Mouse (Mus musculus) kidney, embryonic 16.5 days (tissue): ENCODE data around the gene Gm20388. TPM values are rescaled to one million over a fixed set of nuclear protein-coding genes. Genes with fewer than 3 reads are reported as not detected.

ENCODE experiments used
- ATAC-seq: fragments of 200-750 bp; cut with Nextera tagmentation; 2 replicates; pipeline ENCODE4 v1.8.0; 2017; ENCODE audit warnings: moderate TSS enrichment; ENCODE audit not compliant: low FRiP score, low TSS enrichment
- H3K27ac ChIP-seq: fragments of 300-500 bp; sonication (generic); 2 replicates; pipeline ENCODE4 v1.5.1; 2014; ENCODE audit warnings: low read length
- H3K27me3 ChIP-seq: fragments of 300-500 bp; sonication (generic); 2 replicates; pipeline ENCODE4 v1.6.1; 2014; ENCODE audit warnings: low read length, control low read depth, mixed read lengths; ENCODE audit not compliant: insufficient read depth
- H3K36me3 ChIP-seq: fragments of 300-500 bp; sonication (generic); 2 replicates; pipeline ENCODE4 v1.6.1; 2014; ENCODE audit warnings: low read length, control low read depth, mixed read lengths; ENCODE audit not compliant: insufficient read depth
- H3K4me1 ChIP-seq: fragments of 300-500 bp; sonication (generic); 2 replicates; pipeline ENCODE4 v1.6.1; 2014; ENCODE audit warnings: low read length, control low read depth, mixed read lengths; ENCODE audit not compliant: insufficient read depth
- H3K4me2 ChIP-seq: fragments of 300-500 bp; sonication (generic); replicated peaks from 2 replicates; pipeline ENCODE4 v1.6.1; 2014; ENCODE audit warnings: low read depth, low read length
- H3K4me3 ChIP-seq: fragments of 300-500 bp; sonication (generic); 2 replicates; pipeline ENCODE4 v1.5.1; 2014; ENCODE audit warnings: mild to moderate bottlenecking, low read length
- H3K9ac ChIP-seq: fragments of 300-500 bp; sonication (generic); replicated peaks from 2 replicates; pipeline ENCODE4 v1.6.1; 2014; ENCODE audit warnings: low read length
- H3K9me3 ChIP-seq: fragments of 300-500 bp; sonication (generic); 2 replicates; pipeline ENCODE4 v1.6.1; 2016; ENCODE audit warnings: low read length, control low read depth
- WGBS: fragments of 180-500 bp; shearing (Covaris S2); extraction: QIAGEN DNeasy Blood & Tissue Kit; methylation state at CpG from one replicate; pipeline ENCODE4 v1.1.7; 2014; 5-methylcytosine and 5-hydroxymethylcytosine counted together
- polyA plus RNA-seq: library from polyadenylated mRNA; unstranded; fragments of >200 nt; fragmentation: Nextera tagmentation; extraction: Ambion mirVana; gene quantifications from 2 replicates; pipeline ENCODE4 v1.2.1, GENCODE M21; 2015

Gm20388 gene
- polyA plus RNA-seq, 1 experiment from 2014 or later: 7.7 TPM

GRCm38 (mm10) chr8:122441326-122441725 is 2530.7 kb downstream of the Gm20388 start:
- no peaks in the 10 kb centered on the region for H3K27me3 ChIP-seq
- 95% methylated on average over 1 of the region's 1 CpGs for WGBS
- H3K4me2 ChIP-seq: no peak overlapping the region
- no peak overlapping the region for H3K9ac ChIP-seq
- H3K4me1 ChIP-seq: peaks cover 24% of the 10 kb centered on the region
- no peak overlapping the region for H3K4me3 ChIP-seq
- no peaks in the 10 kb centered on the region for H3K9me3 ChIP-seq
- peaks cover 2% of the 10 kb centered on the region for H3K36me3 ChIP-seq
- H3K27ac ChIP-seq: no peak overlapping the region
- no peak for ATAC-seq

DNA sequence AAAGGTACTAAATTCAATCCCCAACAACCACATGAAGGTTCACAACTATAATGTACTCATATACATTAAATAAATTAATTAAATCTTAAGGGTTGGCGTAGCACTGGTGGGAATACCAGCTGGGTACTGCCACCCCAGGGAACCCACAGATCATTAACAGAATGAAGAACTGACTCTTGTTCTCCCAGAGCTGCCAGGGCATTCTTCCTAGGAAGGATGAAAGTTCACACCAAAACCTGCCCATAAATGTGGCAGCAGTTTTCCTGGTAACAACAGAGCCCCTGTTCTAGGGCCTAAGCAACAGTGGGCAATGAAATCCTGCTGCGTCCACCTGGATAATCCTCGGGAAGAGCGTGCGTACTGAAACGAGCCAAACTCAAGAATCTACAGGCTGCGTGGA is 2531.7 kb downstream of the Gm20388 start:
- H3K4me2 ChIP-seq: peak overlapping the region; percentile 84
- no peaks in the 10 kb centered on the region for H3K27me3 ChIP-seq
- H3K9me3 ChIP-seq: no peaks in the 10 kb centered on the region
- H3K27ac ChIP-seq: 0 out of 2 replicates have a peak overlapping the region, but pooled peaks have one; percentile 76
- H3K4me1 ChIP-seq: peaks cover 24% of the 10 kb centered on the region
- no peaks in the 10 kb centered on the region; the same call in 1 of the 2 replicates for H3K36me3 ChIP-seq
- H3K9ac ChIP-seq: peak overlapping the region; percentile 74
- H3K4me3 ChIP-seq: peak overlapping the region; percentile 80
- 17% methylated on average over 7 of the region's 7 CpGs for WGBS
- no peak for ATAC-seq

GRCm38 (mm10) chr8:122442781-122443180 is 2532.1 kb downstream of the Gm20388 start:
- H3K4me3 ChIP-seq: peak overlapping the region; percentile 80
- no peaks in the 10 kb centered on the region; the same call in 1 of the 2 replicates for H3K36me3 ChIP-seq
- H3K9me3 ChIP-seq: no peaks in the 10 kb centered on the region
- H3K27me3 ChIP-seq: no peaks in the 10 kb centered on the region
- H3K27ac ChIP-seq: peak overlapping the region; percentile 76
- H3K4me1 ChIP-seq: peaks cover 22% of the 10 kb centered on the region
- peak overlapping the region; percentile 74 for H3K9ac ChIP-seq
- ATAC-seq: peak; percentile 5
- peak overlapping the region; percentile 84 for H3K4me2 ChIP-seq
- WGBS: 0% methylated on average over 12 of the region's 12 CpGs

GRCm38 (mm10) chr8:122443262-122444006 is 2532.8 kb downstream of the Gm20388 start, which contains the start of gene Mvd:
Gene Mvd (minus strand): TSS chr8:122443422.
- Histone ChIP-seq H3K27ac (peak within 1 kb of the TSS; percentile 98), H3K4me2 (peak within 1 kb of the TSS; percentile 84), H3K4me1 (peaks cover 15% of the 10 kb centered on the region), H3K9ac (peak within 1 kb of the TSS; percentile 81), H3K9me3 (no peaks in the 10 kb centered on the region), H3K27me3 (no peaks in the 10 kb centered on the region), H3K36me3 (no peaks in the 10 kb centered on the region; the same call in 1 of the 2 replicates), H3K4me3 (peak within 1 kb of the TSS; percentile 80)
- ATAC-seq: peak; percentile 98
- WGBS: under 1% methylated on average over 47 of the region's 47 CpGs

DNA sequence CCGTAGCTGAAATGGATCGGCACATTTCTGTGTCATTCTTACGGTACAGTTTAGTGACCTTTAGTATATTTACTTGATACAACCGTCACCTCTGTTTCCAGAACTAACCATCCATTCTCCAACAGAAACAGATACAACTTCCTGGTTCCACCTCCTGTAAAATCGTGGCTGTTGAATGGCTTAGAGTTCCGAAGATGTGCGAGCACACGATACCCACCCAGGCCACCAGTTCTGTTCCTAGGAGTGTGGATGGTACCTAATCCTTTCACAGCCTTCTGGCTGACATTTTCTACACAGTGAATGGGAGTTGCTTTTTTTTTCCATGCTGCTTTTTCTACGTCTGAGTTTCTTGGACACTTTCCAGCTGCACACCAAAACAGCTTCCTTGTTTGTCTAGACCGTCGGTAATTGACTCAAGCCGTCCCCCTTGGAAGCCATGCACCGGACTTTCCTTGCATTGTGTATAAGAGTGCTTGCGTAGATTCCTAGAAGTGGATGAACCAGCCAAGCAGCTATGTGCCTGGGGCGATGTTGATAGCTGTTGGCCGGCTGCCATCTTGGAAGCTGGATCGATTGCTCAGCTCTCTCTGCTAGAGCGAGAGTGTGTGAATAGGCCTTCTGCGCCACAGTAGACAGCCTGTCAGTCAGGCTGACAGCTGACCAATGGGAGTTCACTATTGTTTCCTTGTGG is 2533.6 kb downstream of the Gm20388 start:
- Histone ChIP-seq H3K4me2 (peak overlapping the region; percentile 79), H3K9me3 (no peaks in the 10 kb centered on the region), H3K4me1 (peaks cover 15% of the 10 kb centered on the region), H3K4me3 (peak overlapping the region; percentile 80), H3K27me3 (no peaks in the 10 kb centered on the region), H3K9ac (peak overlapping the region; percentile 81), H3K27ac (peak overlapping the region; percentile 98), H3K36me3 (no peaks in the 10 kb centered on the region; the same call in 1 of the 2 replicates)
- ATAC-seq: no peak
- WGBS: 14% methylated on average over 19 of the region's 19 CpGs

- Histone ChIP-seq H3K27ac (no peak overlapping the region), H3K4me2 (peak overlapping the region; percentile 79; the same call in 1 of the 2 replicates), H3K36me3 (no peaks in the 10 kb centered on the region), H3K9ac (no peak overlapping the region), H3K27me3 (no peaks in the 10 kb centered on the region), H3K4me1 (peaks cover 15% of the 10 kb centered on the region), H3K9me3 (no peaks in the 10 kb centered on the region), H3K4me3 (no peak overlapping the region)
- ATAC-seq: no peak
- WGBS: 61% methylated on average over 3 of the region's 3 CpGs
Measured at GRCm38 (mm10) chr8:122445203-122445602, 2534.6 kb downstream of the Gm20388 start.

GRCm38 (mm10) chr8:122451161-122451703 is 2540.6 kb downstream of the Gm20388 start:
- Histone ChIP-seq H3K4me3 (no peak overlapping the region), H3K27me3 (no peaks in the 10 kb centered on the region), H3K27ac (no peak overlapping the region), H3K9ac (no peak overlapping the region), H3K4me2 (no peak overlapping the region), H3K4me1 (no peaks in the 10 kb centered on the region), H3K36me3 (no peaks in the 10 kb centered on the region), H3K9me3 (no peaks in the 10 kb centered on the region)
- WGBS: 69% methylated on average over 7 of the region's 7 CpGs
- no peak for ATAC-seq

DNA sequence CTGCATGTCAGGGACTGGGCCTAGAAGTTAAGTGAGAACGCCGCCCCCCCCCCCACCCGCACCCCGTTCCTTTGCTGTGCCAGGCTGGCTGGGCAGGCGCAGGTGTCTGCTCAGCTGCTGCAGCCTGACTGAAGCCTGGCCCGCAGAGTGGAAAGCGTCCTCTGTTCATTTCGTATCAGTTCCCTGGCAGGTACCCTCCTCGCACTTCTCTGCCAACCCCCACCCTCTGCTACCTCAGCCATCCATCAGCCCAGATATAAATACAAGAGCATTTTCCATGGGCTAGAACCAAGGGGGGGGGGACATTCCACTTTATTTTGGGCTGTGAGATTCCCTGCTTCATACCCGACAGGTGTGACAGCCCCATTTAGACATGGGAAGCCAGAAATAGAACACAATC is 2541.5 kb downstream of the Gm20388 start:
- no peak for ATAC-seq
- Histone ChIP-seq H3K27ac (no peak overlapping the region), H3K4me2 (no peak overlapping the region), H3K4me1 (no peaks in the 10 kb centered on the region), H3K9ac (no peak overlapping the region), H3K9me3 (no peaks in the 10 kb centered on the region), H3K27me3 (no peaks in the 10 kb centered on the region; the same call in 1 of the 2 replicates), H3K36me3 (no peaks in the 10 kb centered on the region), H3K4me3 (no peak overlapping the region)
- WGBS: 91% methylated on average over 10 of the region's 10 CpGs

DNA sequence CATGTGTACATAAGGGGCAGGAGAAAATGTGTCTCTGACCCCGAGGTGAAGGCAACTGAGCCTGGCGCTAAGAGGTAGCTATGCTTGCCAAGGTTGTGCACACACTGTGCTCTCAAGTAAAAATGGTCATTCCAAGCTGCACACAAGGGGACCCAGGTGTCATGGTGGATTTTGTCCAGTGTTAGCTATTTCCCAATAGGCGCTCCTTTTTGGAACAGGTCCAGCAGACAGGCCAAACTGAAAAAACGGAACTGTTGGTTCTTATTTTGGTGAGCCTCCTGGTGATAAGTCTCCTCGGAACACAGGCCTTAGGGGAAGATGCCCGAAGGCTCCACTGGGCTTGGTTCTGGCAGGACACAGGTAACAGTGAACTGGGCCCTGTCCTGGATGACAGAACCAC is 2543.8 kb downstream of the Gm20388 start:
- Histone ChIP-seq H3K9ac (no peak overlapping the region), H3K36me3 (no peaks in the 10 kb centered on the region), H3K9me3 (no peaks in the 10 kb centered on the region), H3K4me3 (no peak overlapping the region), H3K4me2 (no peak overlapping the region), H3K4me1 (no peaks in the 10 kb centered on the region), H3K27ac (no peak overlapping the region), H3K27me3 (peaks cover 19% of the 10 kb centered on the region)
- 89% methylated on average over 6 of the region's 6 CpGs for WGBS
- no peak for ATAC-seq
